Comparison of ENCODE assay signal across 8 mouse cellular contexts in the genomic region with DNA sequence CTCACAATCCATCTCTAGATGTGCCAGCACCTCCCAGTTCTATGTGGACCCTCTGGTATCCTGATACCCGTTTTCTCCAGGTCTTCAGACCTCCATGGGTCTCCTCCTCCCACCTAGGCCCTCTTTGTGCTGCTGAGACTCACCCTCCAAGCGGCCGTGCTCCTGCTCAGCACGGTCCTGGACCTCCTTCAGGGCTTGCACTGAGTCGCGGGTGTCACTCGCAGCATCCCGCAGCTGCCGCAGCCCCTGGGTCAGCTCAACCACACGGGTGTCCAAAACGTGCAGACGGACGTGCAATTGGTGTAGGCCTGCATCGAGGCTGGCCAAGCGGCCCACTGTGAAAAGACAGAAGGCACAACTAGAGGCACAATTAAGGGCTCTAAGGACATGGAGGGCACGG. TPM values are rescaled to one million over a fixed set of nuclear protein-coding genes. Genes with fewer than 3 reads are reported as not detected.
DNase-seq lines count a peak whose midpoint lies in the region; ATAC-seq and TF ChIP-seq lines count a peak whose summit lies in the region.

No protein-coding gene starts in this region.

- no peak for TF ChIP-seq CTCF in kidney, adult 2 months (conservative IDR thresholded peaks at IDR 0.05; ENCODE audit: insufficient read depth, insufficient read length, low read depth, low read length)
- no peak for TF ChIP-seq CTCF in bone marrow macrophage, adult 2 months (IDR thresholded peaks at IDR 0.05; ENCODE audit: low read depth, low read length)
- no peak for TF ChIP-seq CTCF in liver, postnatal 0 days (IDR thresholded peaks at IDR 0.05; ENCODE audit: low read depth)
- TF ChIP-seq CTCF in thymus, adult 2 months (IDR thresholded peaks at IDR 0.05; ENCODE audit: borderline replicate concordance, control insufficient read depth, extremely low read depth, insufficient read depth, low read length, poor library complexity) = no peak

- no peak for ATAC-seq in liver, postnatal 0 days
- no peak for ATAC-seq in granulocyte monocyte progenitor cell, adult 5-6 weeks (replicated peaks; ENCODE audit: poor library complexity, severe bottlenecking)

- no peaks in the 10 kb centered on the region for H3K27me3 ChIP-seq in kidney, adult 2 months (replicated peaks; ENCODE audit: control insufficient read depth, insufficient read depth, low read length)
- H3K27me3 ChIP-seq in liver, postnatal 0 days (ENCODE audit: insufficient read depth, low read length) = peaks cover 36% of the 10 kb centered on the region
- H3K27me3 ChIP-seq in thymus, adult 2 months (ENCODE audit: control insufficient read depth, insufficient read depth, low read length) = peaks cover 8% of the 10 kb centered on the region; the same call in 1 of the 2 replicates

- 14% methylated on average over 16 of the region's 16 CpGs for WGBS in kidney, adult 2 months
- 15% methylated on average over 16 of the region's 16 CpGs for WGBS in liver, postnatal 0 days (ENCODE audit: insufficient replicate concordance)
- 35% methylated on average over 16 of the region's 16 CpGs for WGBS in thymus, adult 2 months

- TF ChIP-seq POLR2A in kidney, adult 2 months (IDR thresholded peaks at IDR 0.05; ENCODE audit: low read depth, low read length) = no peak
- no peak for TF ChIP-seq POLR2A in bone marrow macrophage, adult 2 months (IDR thresholded peaks at IDR 0.05; ENCODE audit: borderline replicate concordance, low read depth, low read length)
- TF ChIP-seq POLR2A in thymus, adult 2 months (IDR thresholded peaks at IDR 0.05; ENCODE audit: control insufficient read depth, extremely low read depth, insufficient read depth, low read length, poor library complexity) = no peak

- peak overlapping the region; percentile 19; the same call in 1 of the 2 replicates for H3K27ac ChIP-seq in kidney, adult 2 months (ENCODE audit: insufficient read depth, low read depth, low read length)
- no peak overlapping the region for H3K27ac ChIP-seq in bone marrow macrophage, adult 2 months (ENCODE audit: insufficient read depth, low read depth, low read length)
- no peak overlapping the region for H3K27ac ChIP-seq in liver, postnatal 0 days (ENCODE audit: low read depth)
- H3K27ac ChIP-seq in thymus, adult 2 months (ENCODE audit: control insufficient read depth, insufficient read depth, low read length) = no peak overlapping the region

- no peaks in the 10 kb centered on the region for H3K9me3 ChIP-seq in liver, postnatal 0 days (ENCODE audit: low read length)

- no peaks in the 10 kb centered on the region for H3K4me1 ChIP-seq in kidney, adult 2 months (ENCODE audit: control insufficient read depth, insufficient read depth, low read length)
- peaks cover 21% of the 10 kb centered on the region for H3K4me1 ChIP-seq in bone marrow macrophage, adult 2 months (ENCODE audit: control insufficient read depth, insufficient read depth, low read length)
- H3K4me1 ChIP-seq in liver, postnatal 0 days (ENCODE audit: insufficient read depth) = peaks cover 27% of the 10 kb centered on the region
- peaks cover 20% of the 10 kb centered on the region for H3K4me1 ChIP-seq in thymus, adult 2 months (replicated peaks; ENCODE audit: control insufficient read depth, insufficient read depth, low read length)

- peak overlapping the region; percentile 12; the same call in 1 of the 2 replicates for H3K4me3 ChIP-seq in kidney, adult 2 months (ENCODE audit: insufficient read depth, low read depth, low read length)
- H3K4me3 ChIP-seq in bone marrow macrophage, adult 2 months (ENCODE audit: insufficient read depth, low read length) = 0 out of 2 replicates have a peak overlapping the region, but pooled peaks have one; percentile 0
- H3K4me3 ChIP-seq in liver, postnatal 0 days (ENCODE audit: low read depth, low read length) = 0 out of 2 replicates have a peak overlapping the region, but pooled peaks have one; percentile 59
- H3K4me3 ChIP-seq in thymus, adult 2 months (ENCODE audit: control insufficient read depth, insufficient read depth, low read length) = no peak overlapping the region

- H3K9ac ChIP-seq in liver, postnatal 0 days (replicated peaks) = no peak overlapping the region

- peak overlapping the region; percentile 85 for H3K4me2 ChIP-seq in liver, postnatal 0 days (ENCODE audit: low read depth, low read length)

- DNase-seq in kidney, adult 2 months = no peak
- no peak for DNase-seq in kidney, postnatal 14 days
- DNase-seq in forelimb bud, embryonic 11.5 days (ENCODE audit: low read depth, low spot score) = peak; percentile 14
- no peak for DNase-seq in liver, postnatal 0 days
- no peak for DNase-seq in layer of hippocampus, adult 8-10 months (ENCODE audit: low spot score in 2 of 2)
- DNase-seq in thymus, adult 2 months = no peak

- TF ChIP-seq EP300 in liver, postnatal 0 days (IDR thresholded peaks at IDR 0.05; ENCODE audit: low read depth) = no peak

- no peaks in the 10 kb centered on the region for H3K36me3 ChIP-seq in kidney, adult 2 months (ENCODE audit: control insufficient read depth, insufficient read depth, low read length)
- H3K36me3 ChIP-seq in liver, postnatal 0 days (replicated peaks; ENCODE audit: insufficient read depth, low read length) = no peaks in the 10 kb centered on the region
- H3K36me3 ChIP-seq in thymus, adult 2 months (ENCODE audit: control insufficient read depth, insufficient read depth, low read length) = no peaks in the 10 kb centered on the region

RNA-seq across cellular contexts. Expression of a gene that starts 1.0 kb away (rescaled TPM):
- polyA plus RNA-seq in kidney, adult 2 months (2012; rRNA removed) = 6.4 and 8.1 TPM in 2 replicates
- polyA plus RNA-seq in bone marrow macrophage, adult 2 months (2012; ENCODE audit: insufficient read depth, insufficient read length, missing spikeins) = 0.19 TPM in 1 of 2 replicates, not detected in the other
- polyA plus RNA-seq in liver, postnatal 0 days (2015; fragmentation: Nextera tagmentation; extraction: Ambion mirVana) = 1.6 and 1.8 TPM in 2 replicates
- total RNA-seq in granulocyte monocyte progenitor cell, adult 5-6 weeks (2014; fragmentation: Nextera tagmentation) = 2.5 and 3.7 TPM in 2 replicates
- 4.4 and 4.8 TPM in 2 replicates for total RNA-seq in granulocyte monocyte progenitor cell, adult 5-6 weeks (2017)
- total RNA-seq in layer of hippocampus, adult 8-10 months (2022) = 1 to 10 TPM; 3.6 to 4.2 (median 3.6) TPM
- polyA plus RNA-seq in thymus, adult 2 months (2012; rRNA removed) = 2.3 and 3.1 TPM in 2 replicates

RNA-seq across cellular contexts. Expression of a gene that starts 4.4 kb away (rescaled TPM):
- polyA plus RNA-seq in kidney, adult 2 months (2012; rRNA removed) = 0.43 and 0.66 TPM in 2 replicates
- polyA plus RNA-seq in bone marrow macrophage, adult 2 months (2012; ENCODE audit: insufficient read depth, insufficient read length, missing spikeins) = not detected in 2 replicates
- polyA plus RNA-seq in liver, postnatal 0 days (2015; fragmentation: Nextera tagmentation; extraction: Ambion mirVana) = not detected in 2 replicates
- total RNA-seq in granulocyte monocyte progenitor cell, adult 5-6 weeks (2014; fragmentation: Nextera tagmentation) = not detected in 2 replicates
- total RNA-seq in granulocyte monocyte progenitor cell, adult 5-6 weeks (2017) = not detected in 2 replicates
- 100 to 1,000 TPM; 568 to 623 (median 583) TPM for total RNA-seq in layer of hippocampus, adult 8-10 months (2022)
- 1.1 and 1.9 TPM in 2 replicates for polyA plus RNA-seq in thymus, adult 2 months (2012; rRNA removed)

RNA-seq across cellular contexts. Expression of a gene that starts 44.4 kb away (rescaled TPM):
- not detected in 2 replicates for polyA plus RNA-seq in kidney, adult 2 months (2012; rRNA removed)
- polyA plus RNA-seq in bone marrow macrophage, adult 2 months (2012; ENCODE audit: insufficient read depth, insufficient read length, missing spikeins) = not detected in 2 replicates
- polyA plus RNA-seq in liver, postnatal 0 days (2015; fragmentation: Nextera tagmentation; extraction: Ambion mirVana) = not detected in 2 replicates
- total RNA-seq in granulocyte monocyte progenitor cell, adult 5-6 weeks (2014; fragmentation: Nextera tagmentation) = not detected in 2 replicates
- not detected in 2 replicates for total RNA-seq in granulocyte monocyte progenitor cell, adult 5-6 weeks (2017)
- total RNA-seq in layer of hippocampus, adult 8-10 months (2022) = not detected
- 1.1 TPM in 1 of 2 replicates, not detected in the other for polyA plus RNA-seq in thymus, adult 2 months (2012; rRNA removed)

RNA-seq across cellular contexts. Expression of a gene that starts 48.5 kb away (rescaled TPM):
- polyA plus RNA-seq in kidney, adult 2 months (2012; rRNA removed) = not detected in 2 replicates
- not detected in 2 replicates for polyA plus RNA-seq in bone marrow macrophage, adult 2 months (2012; ENCODE audit: insufficient read depth, insufficient read length, missing spikeins)
- polyA plus RNA-seq in liver, postnatal 0 days (2015; fragmentation: Nextera tagmentation; extraction: Ambion mirVana) = not detected in 2 replicates
- total RNA-seq in granulocyte monocyte progenitor cell, adult 5-6 weeks (2014; fragmentation: Nextera tagmentation) = not detected in 2 replicates
- total RNA-seq in granulocyte monocyte progenitor cell, adult 5-6 weeks (2017) = 0.26 TPM in 1 of 2 replicates, not detected in the other
- total RNA-seq in layer of hippocampus, adult 8-10 months (2022) = not detected
- 0.16 and 0.24 TPM in 2 replicates for polyA plus RNA-seq in thymus, adult 2 months (2012; rRNA removed)

RNA-seq across cellular contexts. Expression of a gene that starts 59.2 kb away (rescaled TPM):
- polyA plus RNA-seq in kidney, adult 2 months (2012; rRNA removed) = 39.4 and 47.9 TPM in 2 replicates
- 18.4 and 21.7 TPM in 2 replicates for polyA plus RNA-seq in bone marrow macrophage, adult 2 months (2012; ENCODE audit: insufficient read depth, insufficient read length, missing spikeins)
- 18.8 and 20.6 TPM in 2 replicates for polyA plus RNA-seq in liver, postnatal 0 days (2015; fragmentation: Nextera tagmentation; extraction: Ambion mirVana)
- 95.5 and 132 TPM in 2 replicates for total RNA-seq in granulocyte monocyte progenitor cell, adult 5-6 weeks (2014; fragmentation: Nextera tagmentation)
- 63.5 and 86.2 TPM in 2 replicates for total RNA-seq in granulocyte monocyte progenitor cell, adult 5-6 weeks (2017)
- 10 to 100 TPM; 76.7 to 94.0 (median 85.5) TPM for total RNA-seq in layer of hippocampus, adult 8-10 months (2022)
- polyA plus RNA-seq in thymus, adult 2 months (2012; rRNA removed) = 173 and 177 TPM in 2 replicates
